Mouse (Mus musculus) embryonic facial prominence, embryonic 15.5 days (tissue): ENCODE measurements at regions not wholly inside any gene's neighbourhood (a gene's known extent, or its start where the extent isn't known, plus 50 kb on each side); places are given as distances from the start of the nearest gene placed in this dataset.

ENCODE experiments used
- ATAC-seq: fragments of 200-750 bp; cut with Nextera tagmentation; 2 replicates; pipeline ENCODE4 v1.8.0; 2017; ENCODE audit warnings: low read depth, moderate TSS enrichment; ENCODE audit not compliant: insufficient number of reproducible peaks, low FRiP score, low TSS enrichment
- H3K27ac ChIP-seq: fragments of 300-500 bp; sonication (generic); replicated peaks from 2 replicates; pipeline ENCODE4 v1.5.1; 2015; ENCODE audit warnings: mild to moderate bottlenecking, inconsistent platforms
- H3K27me3 ChIP-seq: fragments of 300-500 bp; sonication (generic); 2 replicates; pipeline ENCODE4 v1.6.1; 2015; ENCODE audit warnings: inconsistent platforms
- H3K36me3 ChIP-seq: fragments of 300-500 bp; sonication (generic); 2 replicates; pipeline ENCODE4 v1.6.1; 2015; ENCODE audit warnings: mild to moderate bottlenecking, inconsistent platforms
- H3K4me1 ChIP-seq: fragments of 300-500 bp; sonication (generic); 2 replicates; pipeline ENCODE4 v1.6.1; 2015; ENCODE audit warnings: inconsistent platforms
- H3K4me2 ChIP-seq: fragments of 300-500 bp; sonication (generic); replicated peaks from 2 replicates; pipeline ENCODE4 v1.6.1; 2015; ENCODE audit warnings: mild to moderate bottlenecking, inconsistent platforms
- H3K4me3 ChIP-seq: fragments of 300-500 bp; sonication (generic); replicated peaks from 2 replicates; pipeline ENCODE4 v1.5.1; 2015; ENCODE audit warnings: mild to moderate bottlenecking, inconsistent platforms
- H3K9ac ChIP-seq: fragments of 300-500 bp; sonication (generic); 2 replicates; pipeline ENCODE4 v1.6.1; 2015; ENCODE audit warnings: inconsistent platforms
- H3K9me3 ChIP-seq: fragments of 300-500 bp; sonication (generic); replicated peaks from 2 replicates; pipeline ENCODE4 v1.6.1; 2016; ENCODE audit warnings: inconsistent platforms
- WGBS: fragments of 180-500 bp; shearing (Covaris S2); methylation state at CpG from one replicate; pipeline ENCODE4 v1.1.7; 2015; 5-methylcytosine and 5-hydroxymethylcytosine counted together

- Histone ChIP-seq H3K27ac (0 out of 2 replicates have a peak overlapping the region, but pooled peaks have one; percentile 22), H3K4me1 (peaks cover 8% of the 10 kb centered on the region), H3K27me3 (no peaks in the 10 kb centered on the region), H3K4me3 (no peak overlapping the region), H3K9ac (no peak overlapping the region), H3K4me2 (no peak overlapping the region), H3K36me3 (no peaks in the 10 kb centered on the region), H3K9me3 (no peaks in the 10 kb centered on the region)
- ATAC-seq: no peak
- WGBS: 23% methylated on average over 9 of the region's 9 CpGs
Observed at GRCm38 (mm10) chr1:136698454-136699152, 73.9 kb downstream of the Zfp281 start.

DNA sequence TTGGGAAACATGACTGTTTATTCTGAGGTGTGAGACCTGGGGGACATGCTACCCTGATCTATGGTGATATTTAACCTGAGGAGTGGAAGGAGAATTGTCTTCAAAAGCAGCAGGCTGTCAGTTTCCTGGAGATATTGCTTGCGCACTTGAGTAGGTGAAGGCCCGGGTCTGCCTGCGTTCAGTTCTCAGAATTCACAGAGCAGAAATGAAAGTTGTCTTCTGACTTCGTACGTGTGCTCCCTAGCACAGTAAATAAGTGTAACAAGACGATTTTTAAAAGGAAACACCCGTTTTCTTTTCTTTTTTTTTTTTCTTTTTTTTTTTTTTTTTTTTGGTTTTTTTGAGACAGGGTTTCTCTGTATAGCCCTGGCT is 74.4 kb downstream of the Zfp281 start:
- no peak for ATAC-seq
- Histone ChIP-seq H3K9me3 (no peaks in the 10 kb centered on the region), H3K4me1 (peaks cover 8% of the 10 kb centered on the region), H3K27ac (no peak overlapping the region), H3K27me3 (no peaks in the 10 kb centered on the region), H3K9ac (no peak overlapping the region), H3K36me3 (no peaks in the 10 kb centered on the region), H3K4me3 (no peak overlapping the region), H3K4me2 (no peak overlapping the region)
- 61% methylated on average over 7 of the region's 7 CpGs for WGBS

GRCm38 (mm10) chr1:136699571-136699970 is 74.9 kb downstream of the Zfp281 start:
- H3K27ac ChIP-seq: no peak overlapping the region
- H3K9me3 ChIP-seq: no peaks in the 10 kb centered on the region
- H3K36me3 ChIP-seq: no peaks in the 10 kb centered on the region
- ATAC-seq: no peak
- no peak overlapping the region for H3K4me2 ChIP-seq
- H3K4me1 ChIP-seq: peaks cover 8% of the 10 kb centered on the region
- no peaks in the 10 kb centered on the region for H3K27me3 ChIP-seq
- no peak overlapping the region for H3K9ac ChIP-seq
- 81% methylated on average over 8 of the region's 8 CpGs for WGBS
- no peak overlapping the region for H3K4me3 ChIP-seq

- H3K27me3 ChIP-seq: no peaks in the 10 kb centered on the region
- WGBS: 88% methylated on average over 5 of the region's 5 CpGs
- no peaks in the 10 kb centered on the region for H3K4me1 ChIP-seq
- H3K4me2 ChIP-seq: no peak overlapping the region
- H3K9me3 ChIP-seq: no peaks in the 10 kb centered on the region
- H3K9ac ChIP-seq: no peak overlapping the region
- ATAC-seq: no peak
- no peak overlapping the region for H3K27ac ChIP-seq
- H3K36me3 ChIP-seq: no peaks in the 10 kb centered on the region
- no peak overlapping the region for H3K4me3 ChIP-seq
Observed at GRCm38 (mm10) chr1:136704139-136704538, 79.4 kb downstream of the Zfp281 start.

DNA sequence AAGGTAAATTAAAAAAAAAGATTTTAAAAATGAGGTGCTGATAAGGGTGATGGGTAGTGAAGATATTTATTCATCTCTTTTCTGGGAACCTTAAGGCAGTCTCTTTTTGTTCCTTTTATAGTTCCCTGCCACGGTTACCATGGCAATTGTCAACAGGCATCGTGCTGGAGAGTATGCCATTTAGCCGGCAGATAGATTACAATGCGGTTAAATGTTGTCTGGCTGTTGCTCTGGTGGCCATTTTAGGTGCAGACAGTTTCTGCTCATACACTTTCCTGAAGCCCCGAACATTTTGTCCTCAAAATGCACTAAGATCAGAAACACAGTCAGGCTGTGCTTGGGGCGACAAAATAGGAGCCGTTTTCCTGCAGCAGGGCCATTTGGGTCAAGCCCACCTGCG is 81.8 kb downstream of the Zfp281 start:
- WGBS: 63% methylated on average over 8 of the region's 8 CpGs
- H3K4me3 ChIP-seq: no peak overlapping the region
- no peaks in the 10 kb centered on the region for H3K9me3 ChIP-seq
- no peak overlapping the region for H3K27ac ChIP-seq
- no peak overlapping the region for H3K9ac ChIP-seq
- no peaks in the 10 kb centered on the region for H3K27me3 ChIP-seq
- no peaks in the 10 kb centered on the region for H3K36me3 ChIP-seq
- no peaks in the 10 kb centered on the region for H3K4me1 ChIP-seq
- no peak for ATAC-seq
- H3K4me2 ChIP-seq: no peak overlapping the region

DNA sequence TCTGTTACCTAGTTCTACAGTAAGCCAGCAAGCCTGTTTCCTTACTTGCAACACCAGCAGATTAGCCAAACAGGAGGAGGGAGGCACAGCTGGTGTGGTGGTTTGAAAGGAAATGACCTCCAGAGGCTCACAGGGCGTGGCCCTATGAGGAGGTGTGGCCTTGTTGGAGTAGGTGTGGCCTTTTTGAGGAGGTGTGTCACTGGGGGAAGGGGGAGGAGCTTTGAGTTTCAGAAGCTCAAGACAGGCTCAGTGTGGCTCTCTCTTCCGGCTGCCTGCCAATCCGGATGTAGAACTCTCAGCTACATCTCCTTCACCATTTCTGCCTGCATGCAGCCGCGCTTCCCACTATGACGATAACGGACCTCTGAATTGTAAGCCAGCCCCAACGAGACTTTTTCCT is 82.7 kb downstream of the Zfp281 start:
- H3K4me2 ChIP-seq: no peak overlapping the region

GRCm38 (mm10) chr1:136707866-136708265 is 83.2 kb downstream of the Zfp281 start:
- Histone ChIP-seq H3K27me3 (no peaks in the 10 kb centered on the region), H3K9me3 (no peaks in the 10 kb centered on the region), H3K4me2 (no peak overlapping the region), H3K9ac (no peak overlapping the region), H3K36me3 (no peaks in the 10 kb centered on the region), H3K27ac (no peak overlapping the region), H3K4me1 (no peaks in the 10 kb centered on the region), H3K4me3 (no peak overlapping the region)
- ATAC-seq: no peak
- 91% methylated on average over 12 of the region's 12 CpGs for WGBS

More for the DNA sequence above, 82.7 kb downstream of the Zfp281 start:
- H3K4me3 ChIP-seq: no peak overlapping the region
- no peak for ATAC-seq
- no peaks in the 10 kb centered on the region for H3K36me3 ChIP-seq
- H3K4me1 ChIP-seq: no peaks in the 10 kb centered on the region
- 85% methylated on average over 8 of the region's 8 CpGs for WGBS
- no peaks in the 10 kb centered on the region for H3K27me3 ChIP-seq
- no peak overlapping the region for H3K27ac ChIP-seq
- no peaks in the 10 kb centered on the region for H3K9me3 ChIP-seq
- no peak overlapping the region for H3K9ac ChIP-seq

DNA sequence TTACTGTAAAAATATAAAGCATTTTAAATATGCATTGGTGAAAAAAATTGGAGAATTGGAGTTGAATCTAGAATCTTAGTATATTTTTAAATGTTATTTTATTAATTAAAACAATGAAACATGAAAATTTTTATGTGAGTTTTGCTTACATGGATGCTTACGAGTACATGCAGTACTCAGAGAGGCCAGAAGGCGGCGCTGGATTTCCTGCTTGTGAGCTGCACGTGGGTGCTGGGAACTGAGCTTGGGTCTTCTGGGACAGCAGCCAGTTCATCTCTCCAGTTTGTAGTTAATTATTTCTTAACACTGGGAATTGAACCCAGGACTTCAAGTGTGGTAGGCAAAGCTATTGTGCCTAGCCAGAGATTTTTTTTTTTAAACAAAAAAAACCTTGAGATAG is 85.5 kb downstream of the Zfp281 start:
- H3K9ac ChIP-seq: no peak overlapping the region
- no peaks in the 10 kb centered on the region for H3K36me3 ChIP-seq
- WGBS: 67% methylated on average over 4 of the region's 4 CpGs
- H3K4me3 ChIP-seq: no peak overlapping the region
- H3K27ac ChIP-seq: no peak overlapping the region
- no peak overlapping the region for H3K4me2 ChIP-seq
- no peaks in the 10 kb centered on the region for H3K9me3 ChIP-seq
- no peaks in the 10 kb centered on the region for H3K27me3 ChIP-seq
- no peaks in the 10 kb centered on the region for H3K4me1 ChIP-seq
- no peak for ATAC-seq

DNA sequence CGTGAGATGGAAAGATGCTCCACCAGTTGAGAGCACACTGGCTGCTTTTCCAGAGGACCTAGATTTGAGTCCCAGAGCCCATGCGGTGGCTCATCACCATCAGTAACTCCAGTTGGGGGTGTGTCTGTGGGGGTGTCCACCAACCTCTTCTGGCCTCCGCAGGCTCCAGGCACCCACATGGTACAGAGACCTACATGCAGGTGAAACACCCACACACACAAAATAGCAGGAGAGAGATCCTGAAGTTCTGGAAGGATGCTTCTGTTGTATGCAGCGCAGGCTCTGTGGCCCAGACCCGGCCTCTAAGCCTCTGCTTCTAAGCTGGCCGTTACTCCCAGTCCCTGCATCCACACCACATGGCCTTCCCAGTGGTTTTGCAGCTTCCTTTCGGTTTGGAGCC is 86.5 kb downstream of the Zfp281 start:
- no peaks in the 10 kb centered on the region for H3K36me3 ChIP-seq
- no peak overlapping the region for H3K9ac ChIP-seq
- no peaks in the 10 kb centered on the region for H3K9me3 ChIP-seq
- H3K4me3 ChIP-seq: no peak overlapping the region
- no peaks in the 10 kb centered on the region for H3K4me1 ChIP-seq
- H3K4me2 ChIP-seq: no peak overlapping the region
- ATAC-seq: no peak
- WGBS: 81% methylated on average over 7 of the region's 7 CpGs
- no peak overlapping the region for H3K27ac ChIP-seq
- no peaks in the 10 kb centered on the region for H3K27me3 ChIP-seq

GRCm38 (mm10) chr1:136714077-136714476 is 89.4 kb downstream of the Zfp281 start:
- Histone ChIP-seq H3K4me2 (no peak overlapping the region), H3K27me3 (no peaks in the 10 kb centered on the region), H3K9ac (no peak overlapping the region), H3K27ac (no peak overlapping the region), H3K4me3 (no peak overlapping the region), H3K4me1 (peaks cover 6% of the 10 kb centered on the region), H3K9me3 (no peaks in the 10 kb centered on the region), H3K36me3 (no peaks in the 10 kb centered on the region)
- WGBS: 64% methylated on average over 4 of the region's 4 CpGs
- ATAC-seq: no peak

DNA sequence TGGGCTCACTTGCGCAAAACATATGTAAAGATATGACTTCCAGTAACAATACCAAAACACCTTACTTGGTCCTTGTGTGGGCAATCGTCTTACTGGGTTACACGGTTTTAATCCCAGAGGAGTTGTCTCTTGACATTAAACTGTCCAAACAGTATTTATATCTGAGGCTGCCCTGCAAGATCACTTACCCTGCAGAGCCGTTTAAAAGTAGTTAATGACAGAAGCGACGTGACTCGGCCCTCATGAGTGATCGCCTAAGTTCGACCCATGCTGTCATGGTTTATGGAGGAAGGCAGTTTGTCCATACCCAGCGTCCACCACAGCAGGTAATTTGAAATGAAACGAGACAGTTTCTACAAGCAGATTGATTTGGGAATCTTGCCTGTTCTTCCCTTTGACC is 90.3 kb downstream of the Zfp281 start:
- Histone ChIP-seq H3K4me1 (peaks cover 6% of the 10 kb centered on the region), H3K9me3 (no peaks in the 10 kb centered on the region), H3K4me2 (no peak overlapping the region), H3K36me3 (no peaks in the 10 kb centered on the region), H3K27ac (no peak overlapping the region), H3K9ac (no peak overlapping the region), H3K27me3 (no peaks in the 10 kb centered on the region), H3K4me3 (no peak overlapping the region)
- WGBS: 83% methylated on average over 11 of the region's 11 CpGs
- no peak for ATAC-seq

DNA sequence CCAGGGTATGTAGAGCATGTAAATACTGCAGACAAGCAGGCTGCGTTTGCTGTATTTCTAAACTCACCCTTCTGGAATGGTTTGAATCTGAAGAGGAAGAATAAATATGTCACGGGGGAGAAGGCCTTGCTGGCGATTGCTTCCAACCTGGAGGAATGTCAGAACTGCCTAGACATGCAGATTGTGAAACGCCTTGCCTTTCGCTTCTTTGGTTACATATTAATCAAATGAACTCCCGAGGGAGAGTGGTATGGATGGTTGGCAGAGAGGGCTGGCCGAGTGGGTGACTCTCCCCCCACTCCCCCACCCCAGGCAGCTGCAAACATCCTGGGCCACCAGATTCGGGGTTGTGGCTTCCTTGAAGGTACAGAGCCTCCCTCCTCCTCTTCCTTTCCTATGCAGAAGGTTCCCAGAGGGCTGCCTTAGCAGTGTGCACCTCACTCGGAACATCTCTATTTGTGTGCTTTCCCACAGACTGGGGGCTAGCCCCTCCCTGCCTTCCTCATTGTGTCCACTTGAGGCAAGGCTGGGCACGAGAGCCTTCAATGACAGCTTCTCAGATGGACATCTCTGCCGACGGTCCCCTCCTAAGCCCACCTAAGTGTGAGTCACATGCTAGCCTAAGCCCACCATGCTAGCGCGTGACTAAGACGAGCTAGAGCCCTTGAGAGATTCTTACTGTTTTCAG is 93.3 kb downstream of the Zfp281 start:
- no peak overlapping the region for H3K4me3 ChIP-seq
- ATAC-seq: no peak
- no peaks in the 10 kb centered on the region for H3K36me3 ChIP-seq
- H3K4me2 ChIP-seq: peak overlapping the region; percentile 21; the same call in 1 of the 2 replicates
- H3K9me3 ChIP-seq: no peaks in the 10 kb centered on the region
- H3K27ac ChIP-seq: no peak overlapping the region; the same call in 1 of the 2 replicates
- no peak overlapping the region for H3K9ac ChIP-seq
- H3K27me3 ChIP-seq: no peaks in the 10 kb centered on the region
- WGBS: 38% methylated on average over 15 of the region's 15 CpGs
- H3K4me1 ChIP-seq: peaks cover 6% of the 10 kb centered on the region
